Mouse (Mus musculus) neural tube, postnatal 0 days (tissue): Measurements from ENCODE around the gene Lama4. TPM values are rescaled to one million over a fixed set of nuclear protein-coding genes. Genes with fewer than 3 reads are reported as not detected.

ENCODE experiments used
- polyA plus RNA-seq: library from polyadenylated mRNA; unstranded; fragments of >200 nt; fragmentation: Nextera tagmentation; extraction: Ambion mirVana; gene quantifications from 2 replicates; pipeline ENCODE4 v1.2.1, GENCODE M21; 2015

Lama4 gene
- 20.6 TPM in 2 replicates for polyA plus RNA-seq

GRCm38 (mm10) chr10:38965075-38965781 is at the start of gene Lama4:
Lama4 (plus strand) TSS chr10:38965515.

GRCm38 (mm10) chr10:39133462-39134310 is 168.4 kb downstream of the Lama4 start, which contains the start of the genes Fam229b and Tube1:
Fam229b (minus strand) TSS chr10:39133914.
Tube1 (plus strand) TSS chr10:39133976.

Other genes starting within 250 kb of the Lama4 start
- gene Rfpl4b, start 143.7 kb upstream of the Lama4 start, polyA plus RNA-seq = 0.14 TPM in 1 of 2 replicates, not detected in the other
- gene Fam229b, start 168.4 kb downstream of the Lama4 start, polyA plus RNA-seq = 41.4 and 46.5 TPM in 2 replicates
- 3.8 and 4.1 TPM in 2 replicates for gene Tube1, start 168.5 kb downstream of the Lama4 start, polyA plus RNA-seq
- gene Ccn6, start 198.3 kb downstream of the Lama4 start, polyA plus RNA-seq = 0.32 and 0.43 TPM in 2 replicates